Mouse (Mus musculus): ENCODE data around the gene Gatd1.
"Not testable (repeated sequence)": the region's sequence is repeated elsewhere in the genome, so short reads cannot be mapped to it uniquely, and the experiment has no call there.

Gene Gatd1

DNA sequence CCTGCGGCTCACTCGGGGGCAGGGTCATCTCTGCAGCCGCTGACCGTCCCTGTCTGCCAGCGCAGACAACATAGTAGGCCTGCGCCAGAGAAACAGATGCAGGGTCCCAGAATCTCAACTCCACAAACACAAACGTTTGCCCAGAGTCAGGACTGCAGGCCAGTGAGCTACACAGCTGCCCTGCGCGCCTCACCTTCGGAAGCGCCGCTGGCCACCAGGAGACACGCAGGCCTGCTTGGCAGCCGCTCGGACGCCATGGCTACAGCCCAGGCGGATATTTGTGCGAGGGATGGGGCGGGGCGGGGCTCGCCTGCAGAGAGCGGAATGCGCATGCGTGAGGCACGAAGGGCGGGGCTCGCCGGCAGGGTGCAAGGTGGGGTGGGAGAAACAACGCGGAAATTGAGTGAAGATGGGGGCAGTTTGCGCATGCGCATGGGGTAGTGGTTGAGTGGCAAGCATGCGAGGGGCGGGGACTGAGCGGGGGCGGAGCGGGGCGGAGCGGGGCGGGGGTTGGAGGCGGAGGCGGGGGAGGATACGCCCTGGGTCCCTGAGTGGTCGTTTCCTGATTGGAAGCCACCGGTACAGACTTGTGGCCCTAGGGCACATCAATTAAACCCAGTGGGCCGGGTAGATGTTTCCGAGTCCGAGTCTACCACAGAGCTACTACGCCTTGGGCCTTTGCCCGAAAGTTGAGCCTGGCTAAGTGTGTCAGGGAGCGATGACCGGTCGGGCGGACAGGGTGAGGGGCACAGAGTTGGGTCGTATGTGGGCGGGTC, at the start of gene Gatd1:
Gene Gatd1, minus strand, starts transcription at position 328 of the 776 bp plus-strand sequence.
- DNase-seq, result peak; percentile 98 to 99

DNA sequence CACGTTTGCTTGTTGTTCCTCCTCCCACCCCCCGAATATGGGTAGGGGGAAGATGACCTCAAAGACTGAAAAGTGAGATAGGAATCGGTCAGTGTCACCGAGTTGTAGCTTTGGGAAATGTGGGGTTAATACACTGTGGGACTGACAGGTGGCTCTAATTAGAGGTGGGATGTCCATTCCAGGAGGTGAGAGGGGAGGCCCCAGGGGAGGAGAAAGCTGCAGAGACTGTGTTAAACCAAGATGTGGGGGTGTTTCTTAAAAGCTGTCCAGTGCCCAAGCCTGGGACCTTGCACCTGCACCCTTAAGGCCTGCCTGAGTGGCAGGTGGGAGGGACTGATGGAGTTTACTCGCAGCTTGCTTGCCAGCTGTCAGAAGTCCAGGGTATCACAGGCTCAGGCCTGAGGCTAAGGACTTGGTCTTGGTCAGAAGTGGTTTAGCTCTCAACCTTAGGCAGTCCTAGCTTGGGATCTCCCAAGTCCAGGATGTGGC, 48.4 kb upstream of the Gatd1 start:
- DNase-seq, result peak; percentile 89 to 93

DNA sequence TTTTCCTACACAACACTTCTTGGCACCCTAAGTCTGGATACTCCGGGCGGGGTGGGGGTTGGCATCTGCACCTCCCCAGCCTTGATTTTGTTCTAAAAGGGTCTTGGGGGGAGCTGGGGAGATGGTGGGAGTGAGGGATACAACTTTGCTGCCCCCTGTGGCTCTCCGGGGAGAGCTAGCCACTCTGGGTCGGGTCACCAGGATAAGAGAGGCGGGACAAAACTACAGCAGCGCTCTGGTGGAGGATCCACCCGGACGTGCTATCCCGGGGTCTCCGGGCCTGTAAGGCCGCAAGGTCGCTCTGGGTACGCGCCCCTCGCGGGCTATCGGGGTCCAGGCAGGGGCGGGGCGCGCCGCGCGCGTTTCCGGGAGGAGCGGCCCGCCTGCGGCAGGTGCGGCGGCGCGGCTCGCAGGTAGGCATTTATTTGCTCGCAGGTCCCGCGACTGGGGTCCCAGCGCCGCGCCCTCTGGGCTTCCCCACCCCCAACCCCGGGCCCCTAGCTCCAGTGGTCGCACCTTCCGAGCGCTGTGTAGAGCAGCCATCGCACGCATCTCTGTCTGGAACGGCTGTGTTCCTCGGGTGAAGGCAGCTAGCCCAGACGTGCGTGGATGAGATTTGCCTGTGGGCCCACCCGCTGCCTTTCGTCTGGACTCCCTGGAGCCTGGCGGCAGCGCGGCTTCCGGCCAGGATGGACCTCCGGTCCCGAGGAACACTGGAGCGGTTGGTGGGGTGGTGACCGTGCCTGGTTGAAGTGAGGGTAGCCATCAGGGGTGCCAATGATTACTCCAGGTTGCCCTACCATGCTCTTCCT, 47.8 kb upstream of the Gatd1 start:
- peak; percentile 53 to 57 for DNase-seq

DNA sequence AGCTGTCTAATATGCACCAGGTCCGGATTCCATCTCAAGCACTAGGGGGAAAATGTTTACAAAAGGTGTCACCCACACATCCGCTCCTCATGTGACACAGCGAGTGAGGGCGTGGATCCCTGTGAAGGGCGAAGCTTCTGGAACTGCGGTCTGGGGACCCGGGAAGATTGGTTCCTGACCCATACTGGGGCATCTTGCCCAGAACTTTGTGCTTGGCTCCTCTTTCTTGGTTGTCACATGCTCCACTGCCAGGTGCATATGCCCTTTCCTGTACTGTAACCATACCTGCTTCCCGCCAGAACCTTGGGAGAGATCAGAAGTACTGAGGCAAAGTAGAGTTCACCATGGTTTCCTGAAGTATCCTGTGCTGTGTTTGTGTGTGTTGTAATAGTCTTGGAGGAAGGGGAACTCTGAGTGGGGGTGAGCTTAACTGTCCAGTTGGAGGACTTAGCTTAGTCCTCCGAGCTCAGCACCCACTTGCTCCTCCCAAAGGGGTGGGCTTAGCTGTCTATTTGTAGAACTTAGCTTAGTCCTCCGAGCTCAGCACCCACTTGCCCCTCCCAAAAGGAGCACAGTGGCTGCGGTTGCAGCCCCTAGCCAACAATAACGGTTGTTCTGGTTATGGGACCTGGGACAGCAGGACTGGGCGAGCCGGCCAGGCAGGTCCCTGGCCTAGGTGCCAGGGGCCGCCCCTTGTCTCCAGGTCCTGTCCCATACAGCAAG, 46.6 kb upstream of the Gatd1 start, which contains the start of gene Cracr2b:
Gene Cracr2b, plus strand, starts transcription at position 704 of the 723 bp plus-strand sequence.
- peak; percentile 83 to 90 for DNase-seq

DNA sequence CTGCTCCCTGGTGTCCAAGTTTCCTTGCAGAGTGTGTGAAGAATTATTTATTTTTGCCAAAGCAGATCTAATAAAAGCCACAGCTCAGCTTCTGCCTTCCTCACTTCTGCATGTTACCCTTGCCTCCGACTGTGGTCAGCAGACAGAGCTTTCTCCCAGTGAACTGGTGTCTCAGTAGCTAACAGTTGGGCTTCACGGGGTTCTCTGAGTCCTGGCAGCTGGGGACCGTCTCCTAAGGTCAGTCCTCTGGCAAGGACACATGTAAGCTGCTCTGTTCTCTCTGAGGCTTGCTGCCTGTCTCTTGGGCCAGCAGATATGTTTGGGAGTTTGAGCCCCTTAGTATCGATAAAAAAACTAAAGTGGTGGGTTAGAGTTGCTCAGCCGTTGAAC, 46.1 kb upstream of the Gatd1 start:
- no peak for DNase-seq

DNA sequence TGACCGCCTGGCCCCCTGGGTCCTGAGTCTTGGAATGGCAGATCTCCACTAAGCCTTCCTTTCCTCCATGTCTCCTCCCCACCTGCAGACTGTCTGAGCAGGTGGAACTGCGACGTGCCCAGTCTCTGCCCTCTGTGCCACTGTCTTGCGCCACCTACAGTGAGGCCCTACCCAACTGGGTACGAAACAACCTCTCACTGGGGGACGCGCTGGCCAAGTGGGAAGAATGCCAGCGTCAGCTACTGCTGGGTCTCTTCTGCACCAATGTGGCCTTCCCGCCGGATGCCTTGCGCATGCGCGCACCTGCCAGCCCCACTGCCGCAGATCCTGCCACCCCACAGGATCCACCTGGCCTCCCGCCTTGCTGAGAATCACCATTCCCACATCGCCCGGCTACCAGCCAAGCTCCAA, 45.4 kb upstream of the Gatd1 start:
- no peak for DNase-seq

DNA sequence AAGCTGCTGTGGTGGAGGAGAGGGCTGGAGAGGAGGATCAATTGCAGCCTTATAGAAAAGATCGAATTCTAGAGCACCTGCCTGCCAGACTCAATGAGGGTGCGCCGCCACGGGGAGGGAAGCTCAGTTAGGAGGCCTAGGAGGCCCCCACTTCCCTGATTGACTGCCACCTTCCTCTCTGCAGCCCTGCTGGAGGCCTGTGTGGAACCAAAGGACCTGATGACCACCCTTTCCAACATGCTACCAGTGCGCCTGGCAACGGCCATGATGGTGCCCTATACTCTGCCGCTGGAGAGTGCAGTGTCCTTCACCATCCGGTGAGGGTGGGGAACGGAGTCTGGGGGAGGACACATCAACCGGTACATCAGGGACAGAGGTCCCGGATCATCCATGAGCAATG, 44.7 kb upstream of the Gatd1 start:
- DNase-seq, result no peak

DNA sequence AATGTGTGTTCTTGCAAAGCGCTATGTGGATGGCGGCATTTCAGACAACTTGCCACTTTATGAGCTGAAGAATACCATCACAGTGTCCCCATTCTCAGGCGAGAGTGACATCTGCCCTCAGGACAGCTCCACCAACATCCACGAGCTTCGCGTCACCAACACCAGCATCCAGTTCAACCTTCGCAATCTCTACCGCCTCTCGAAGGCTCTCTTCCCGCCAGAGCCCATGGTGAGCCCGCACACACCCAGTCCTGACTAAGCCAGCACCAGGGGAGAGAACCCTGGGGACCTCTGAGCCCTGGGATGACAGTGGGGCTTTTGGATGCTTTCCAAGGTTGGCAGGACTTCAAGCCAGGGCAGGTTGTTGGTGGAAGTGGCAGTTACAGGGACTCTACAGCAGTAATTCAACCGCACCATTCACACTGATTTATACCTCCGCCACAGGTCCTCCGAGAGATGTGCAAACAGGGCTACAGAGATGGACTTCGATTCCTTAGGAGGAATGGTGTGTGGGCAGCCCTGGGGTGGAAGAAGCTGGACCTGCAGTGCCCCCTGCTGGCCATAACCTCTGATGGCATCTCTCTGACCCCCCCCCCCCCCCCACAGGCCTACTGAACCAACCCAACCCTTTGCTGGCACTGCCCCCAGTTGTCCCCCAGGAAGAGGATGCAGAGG, 44.2 kb upstream of the Gatd1 start:
- DNase-seq, result peak in 1 of 2 experiments; percentile 66

DNA sequence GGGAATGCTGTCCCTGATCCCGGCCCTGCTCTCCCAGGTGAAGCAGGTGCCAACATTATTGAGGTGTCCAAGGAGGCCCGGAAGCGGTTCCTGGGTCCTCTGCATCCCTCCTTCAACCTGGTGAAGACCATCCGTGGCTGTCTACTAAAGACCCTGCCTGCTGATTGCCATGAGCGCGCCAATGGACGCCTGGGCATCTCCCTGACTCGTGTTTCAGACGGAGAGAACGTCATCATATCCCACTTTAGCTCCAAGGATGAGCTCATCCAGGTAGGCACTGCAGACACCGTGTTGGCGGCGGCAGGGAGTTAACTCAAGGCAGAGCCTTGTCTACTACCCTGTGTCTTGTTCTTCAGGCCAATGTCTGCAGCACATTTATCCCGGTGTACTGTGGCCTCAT, 43.3 kb upstream of the Gatd1 start:
- no peak for DNase-seq

DNA sequence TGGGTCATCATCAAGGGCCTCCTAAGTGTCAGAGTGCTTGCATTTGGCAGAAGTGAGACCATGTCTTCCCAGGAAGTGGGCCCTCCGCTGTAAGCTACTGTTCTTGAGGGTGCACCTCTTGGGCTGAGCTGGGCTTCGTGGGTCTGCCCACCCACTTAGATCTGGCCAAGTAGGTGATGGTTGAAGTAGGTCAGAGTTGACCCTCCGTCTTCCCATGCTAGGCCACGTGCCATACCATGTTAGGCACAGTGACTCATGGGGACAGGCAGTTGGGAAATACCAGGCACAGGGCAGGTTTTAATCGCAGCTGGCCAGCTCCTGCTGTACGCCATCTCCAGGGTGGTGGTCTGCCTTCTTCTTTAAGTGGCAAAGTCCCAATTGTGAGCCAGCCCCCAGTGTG, 42.8 kb upstream of the Gatd1 start:
- peak; percentile 75 to 82 for DNase-seq

DNA sequence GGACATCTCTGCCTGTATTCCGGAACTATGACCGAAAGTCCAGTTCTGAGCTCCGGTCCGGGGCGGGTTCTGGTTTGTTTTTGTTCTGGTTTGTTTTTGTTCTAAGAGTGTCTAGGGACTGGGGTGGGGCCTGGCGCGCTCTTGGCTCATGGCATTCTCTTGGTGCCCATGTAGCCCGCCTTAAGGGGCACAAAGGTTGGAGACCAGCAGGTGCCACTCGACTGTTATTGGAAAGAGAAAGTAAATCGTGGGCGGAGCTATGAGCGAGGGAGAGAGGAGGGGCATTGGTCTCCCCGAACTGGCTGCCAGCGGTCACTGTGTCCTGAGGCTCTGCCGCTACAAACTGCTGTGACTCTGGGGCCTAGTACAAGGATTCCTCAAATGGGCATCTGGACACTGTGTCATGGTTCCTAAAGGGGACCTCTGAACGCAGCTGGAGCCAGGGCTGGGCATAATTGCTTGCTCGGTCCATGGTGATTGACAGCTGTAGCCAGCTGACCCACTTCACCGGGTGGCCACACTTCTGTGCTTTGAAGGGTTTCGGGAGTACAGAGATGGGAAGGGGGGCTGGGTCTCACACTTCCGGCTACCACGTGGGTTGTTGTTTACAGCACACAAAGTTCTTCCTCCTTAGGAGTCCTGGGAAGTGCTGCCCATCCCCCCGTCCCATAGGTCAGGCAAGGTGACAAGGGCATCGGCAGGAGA, 41.8 kb upstream of the Gatd1 start:
- DNase-seq, result peak; percentile 90 to 94

DNA sequence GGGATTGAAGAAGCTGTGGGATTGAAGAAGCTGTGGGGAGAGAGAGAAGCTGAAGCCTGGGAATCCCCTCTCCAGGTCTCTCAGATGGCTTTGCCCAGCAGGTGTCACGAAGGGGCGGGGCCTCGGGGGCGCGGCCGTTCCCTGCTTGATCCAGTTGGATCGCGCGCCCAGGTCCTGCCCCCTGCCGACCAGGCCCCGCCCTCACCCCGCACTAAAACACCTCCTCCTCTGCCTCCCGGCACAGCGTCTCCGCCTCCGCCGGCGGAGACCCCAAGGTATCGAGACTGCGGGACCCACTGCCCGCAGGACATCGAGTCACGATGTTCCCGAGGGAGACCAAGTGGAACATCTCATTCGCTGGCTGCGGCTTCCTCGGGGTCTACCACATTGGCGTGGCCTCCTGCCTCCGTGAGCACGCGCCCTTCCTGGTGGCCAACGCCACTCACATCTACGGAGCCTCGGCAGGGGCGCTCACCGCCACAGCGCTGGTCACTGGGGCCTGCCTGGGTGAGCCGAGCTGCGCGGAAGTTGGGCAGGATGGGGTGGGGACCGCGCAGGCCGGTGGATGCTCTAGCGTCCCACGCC, 41.1 kb upstream of the Gatd1 start, which contains the start of gene Pnpla2:
Gene Pnpla2, plus strand, starts transcription at position 232 of the 585 bp plus-strand sequence.
- DNase-seq, result peak; percentile 96 to 98

DNA sequence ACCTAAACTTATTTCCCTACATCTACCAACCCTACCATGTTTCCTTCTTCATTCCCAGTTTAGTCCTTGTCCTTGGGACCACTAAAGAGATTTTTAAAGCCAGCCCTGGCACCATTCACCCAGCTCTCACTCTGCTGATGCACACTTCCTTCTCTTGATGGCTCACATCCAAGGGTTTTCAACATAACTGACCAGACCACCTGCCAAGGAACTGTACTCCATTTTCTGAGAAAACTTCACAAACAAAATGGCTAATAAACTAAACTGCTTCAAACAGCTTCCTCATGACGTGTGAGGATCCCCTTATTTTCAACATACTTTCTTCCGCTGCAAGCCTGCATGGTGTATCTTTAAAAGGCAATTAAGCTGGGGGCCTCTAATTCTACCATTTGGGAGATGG, 39.7 kb upstream of the Gatd1 start:
- DNase-seq, result no peak

DNA sequence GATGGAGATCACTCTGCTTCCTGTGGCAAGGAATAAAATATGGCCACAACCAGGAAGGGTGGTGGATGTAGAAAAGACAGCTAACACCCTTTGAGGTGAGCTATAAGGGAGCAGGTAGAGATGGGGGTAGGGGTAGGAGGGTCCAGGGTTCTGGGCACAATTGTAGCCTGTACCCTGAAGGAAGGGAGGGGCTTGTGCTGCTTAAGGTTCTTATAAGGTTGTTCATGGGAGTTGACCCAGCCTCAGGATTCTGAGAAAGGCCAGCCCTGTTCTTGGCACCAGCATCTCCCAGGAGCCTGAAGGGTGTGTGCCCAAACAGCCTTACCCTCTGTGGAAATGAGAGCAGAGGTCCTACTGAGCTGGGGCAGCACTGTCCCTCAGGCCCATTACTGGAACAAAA, 38.0 kb upstream of the Gatd1 start:
- DNase-seq, result no peak

DNA sequence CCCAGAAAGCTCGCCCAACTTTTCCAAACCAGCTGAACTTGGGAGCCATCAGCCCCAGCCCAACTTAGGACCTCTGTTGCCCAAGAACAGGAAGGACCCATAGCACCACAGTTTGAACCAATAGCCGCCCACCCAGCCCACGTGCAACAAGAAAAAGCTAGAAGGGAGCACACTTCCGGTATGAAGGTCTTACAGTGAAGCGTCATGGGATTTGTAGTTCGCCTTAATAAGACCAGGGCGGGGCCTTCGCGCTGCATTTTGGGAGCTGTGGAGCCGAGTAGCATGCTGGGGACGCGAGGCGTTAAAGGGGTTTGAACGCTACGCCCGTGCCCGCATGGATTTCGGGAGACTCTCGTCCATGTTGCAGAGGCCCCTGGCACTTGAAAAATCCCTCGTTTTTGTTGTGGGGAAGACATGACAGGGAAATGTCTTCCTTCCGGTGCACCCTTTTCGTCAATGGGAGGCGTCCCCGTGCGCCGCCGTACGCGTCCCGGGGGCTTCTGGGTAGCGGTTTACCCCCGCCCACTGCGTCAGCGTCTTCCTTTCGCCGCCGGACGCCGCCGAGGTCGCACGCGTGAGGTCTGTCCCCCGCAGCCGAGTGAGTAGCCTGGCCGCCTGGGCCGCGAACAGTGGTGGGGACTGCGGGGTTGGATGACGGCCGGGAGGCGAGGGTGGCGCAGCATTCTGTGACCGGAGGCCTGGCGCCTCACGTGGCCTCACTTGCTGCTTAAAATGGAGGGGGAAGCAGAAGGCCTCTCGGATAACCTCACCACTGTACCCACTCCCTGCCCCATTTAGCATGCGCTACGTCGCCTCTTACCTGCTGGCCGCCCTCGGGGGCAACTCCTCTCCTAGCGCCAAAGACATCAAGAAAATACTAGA, 33.4 kb upstream of the Gatd1 start, which contains the start of gene Rplp2:
Gene Rplp2, plus strand, starts transcription at position 261 of the 882 bp plus-strand sequence.
- DNase-seq, result peak; percentile 93 to 95

DNA sequence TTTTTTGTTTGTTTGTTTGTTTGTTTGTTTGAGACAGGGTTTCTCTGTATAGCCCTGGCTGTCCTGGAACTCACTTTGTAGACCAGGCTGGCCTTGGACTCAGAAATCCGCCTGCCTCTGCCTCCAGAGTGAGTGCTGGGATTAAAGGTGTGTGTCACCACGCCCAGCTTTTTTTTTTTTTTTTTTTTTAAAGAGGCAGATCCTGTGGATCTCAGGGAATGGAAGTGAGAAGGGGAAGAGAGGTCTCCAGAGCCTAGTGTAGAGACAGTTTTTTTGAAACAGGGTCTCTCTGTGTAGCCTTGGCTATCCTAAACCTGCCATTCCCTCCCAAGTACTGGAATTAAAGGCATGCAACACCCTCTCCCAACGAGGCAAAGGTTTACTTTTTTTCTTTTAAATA, 32.4 kb upstream of the Gatd1 start:
- DNase-seq, result not testable (repeated sequence)

DNA sequence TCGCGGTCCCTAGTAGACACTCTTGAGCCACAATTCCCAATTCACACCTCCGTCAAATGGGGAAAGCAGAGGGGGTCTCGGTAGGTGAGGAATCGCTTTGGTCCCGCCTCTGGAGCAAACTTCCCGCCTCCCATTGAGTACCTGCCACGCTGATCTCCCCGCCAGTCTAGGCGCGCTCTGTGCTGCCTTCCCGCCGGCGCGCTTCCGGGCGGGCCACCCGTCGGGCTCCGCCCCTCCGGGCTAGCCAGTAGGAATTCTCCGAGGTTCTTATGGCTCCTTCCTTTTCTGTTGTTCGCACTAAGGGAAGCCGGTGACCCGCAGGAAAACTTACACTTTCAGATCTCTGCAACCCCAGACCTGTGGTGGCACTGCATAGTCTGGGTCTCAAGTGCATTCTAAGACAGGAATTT, 29.9 kb upstream of the Gatd1 start, which contains the start of gene Pidd1:
Gene Pidd1, minus strand, starts transcription at position 198 of the 410 bp plus-strand sequence.
- peak; percentile 73 to 82 for DNase-seq

DNA sequence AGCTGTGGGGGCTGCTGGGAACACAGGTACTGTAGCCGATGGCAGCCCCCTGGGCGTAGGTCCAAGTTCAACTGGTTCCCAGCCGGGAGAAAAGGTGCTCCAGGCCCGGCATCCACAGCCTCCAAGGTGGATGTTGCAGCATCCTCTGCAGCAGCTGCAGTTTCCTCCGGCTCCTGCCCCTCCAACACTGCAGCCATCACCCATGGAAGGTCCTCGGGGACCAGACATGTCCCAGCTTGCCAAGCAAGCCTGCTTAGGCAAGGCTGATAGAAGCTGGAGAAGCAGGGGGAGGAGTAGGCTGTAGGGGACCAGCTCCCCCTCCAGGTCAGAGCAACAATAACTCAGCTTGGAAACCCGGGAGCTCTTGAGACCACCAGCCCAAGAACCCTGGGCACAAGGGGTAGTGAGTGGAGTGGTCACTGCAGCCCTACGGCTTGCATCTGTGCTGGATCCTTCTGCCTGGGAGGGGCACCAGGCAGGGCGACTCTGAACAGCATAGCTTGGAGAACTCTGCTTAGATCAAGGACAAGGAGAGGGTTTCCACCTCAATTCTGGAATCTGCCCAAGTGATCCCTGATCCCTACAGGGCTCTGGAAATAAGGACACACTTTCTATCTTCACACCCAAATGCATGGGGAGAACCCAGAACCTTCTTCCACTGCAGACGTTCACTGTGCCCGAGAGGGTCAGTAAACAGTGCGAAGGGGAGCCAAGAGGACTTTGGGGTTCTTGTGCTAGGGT, 29.3 kb upstream of the Gatd1 start:
- DNase-seq, result no peak

DNA sequence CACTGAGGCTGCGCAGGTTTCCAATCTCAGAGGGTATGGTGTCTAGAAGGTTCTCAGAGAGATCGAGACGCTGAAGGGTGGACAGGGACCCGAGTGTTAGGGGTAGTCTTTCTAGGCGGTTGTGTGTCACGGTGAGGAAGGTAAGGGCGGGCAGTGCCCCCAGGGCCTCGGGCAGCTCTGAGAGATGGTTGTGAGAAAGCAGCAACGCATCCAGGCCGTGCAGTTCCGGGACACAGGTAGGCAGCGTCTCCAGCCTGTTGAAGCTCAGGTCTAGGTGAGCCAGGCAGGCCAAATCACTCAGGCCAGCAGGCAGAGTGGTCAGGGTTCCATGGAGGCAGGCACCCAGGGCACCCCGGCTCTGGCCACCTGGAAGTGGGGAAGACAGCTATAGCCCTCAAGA, 28.3 kb upstream of the Gatd1 start:
- no peak for DNase-seq
